Mouse (Mus musculus) splenic B cell, adult 2 months (primary cell): ENCODE data around the gene Banf1.
"Not testable (repeated sequence)": the region's sequence is repeated elsewhere in the genome, so short reads cannot be mapped to it uniquely, and the experiment has no call there.

Source experiments
- DNase-seq: peaks from one replicate; pipeline ENCODE4 v3.0.0-alpha.2; 2011; ENCODE audit warnings: low read depth, low spot score
- H3K27me3 ChIP-seq: 2 replicates; pipeline ENCODE4 v1.6.1; 2012; ENCODE audit warnings: mild to moderate bottlenecking, low read length, moderate library complexity, mixed read lengths; ENCODE audit not compliant: control insufficient read depth, poor library complexity, insufficient read depth, severe bottlenecking
- H3K36me3 ChIP-seq: 2 replicates; pipeline ENCODE4 v1.6.1; 2012; ENCODE audit warnings: mild to moderate bottlenecking, low read length, moderate library complexity, mixed read lengths; ENCODE audit not compliant: control insufficient read depth, poor library complexity, insufficient read depth, severe bottlenecking

Gene Banf1

DNA sequence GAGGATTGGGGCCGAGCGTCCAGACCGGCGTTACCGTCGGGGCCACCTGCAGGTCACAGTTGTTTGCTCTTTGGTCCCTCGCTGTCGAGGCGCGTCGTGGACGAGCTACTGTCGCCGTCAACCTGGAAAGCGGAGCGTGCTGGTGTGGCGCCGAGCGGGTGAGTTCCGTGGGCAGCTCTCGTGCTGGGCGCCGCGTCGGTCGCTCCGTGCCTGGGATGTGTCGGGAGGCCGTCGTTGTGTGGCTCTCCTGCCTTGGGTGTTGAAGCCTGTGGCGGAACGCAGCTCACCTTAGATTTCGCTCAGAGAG is at the start of gene Banf1:
Gene Banf1 (minus strand): TSS at position 116 of the 307 bp plus-strand sequence.
- DNase-seq, result no peak
- Histone ChIP-seq H3K36me3 (peaks cover 7% of the 10 kb centered on the region), H3K27me3 (no peaks in the 10 kb centered on the region)

DNA sequence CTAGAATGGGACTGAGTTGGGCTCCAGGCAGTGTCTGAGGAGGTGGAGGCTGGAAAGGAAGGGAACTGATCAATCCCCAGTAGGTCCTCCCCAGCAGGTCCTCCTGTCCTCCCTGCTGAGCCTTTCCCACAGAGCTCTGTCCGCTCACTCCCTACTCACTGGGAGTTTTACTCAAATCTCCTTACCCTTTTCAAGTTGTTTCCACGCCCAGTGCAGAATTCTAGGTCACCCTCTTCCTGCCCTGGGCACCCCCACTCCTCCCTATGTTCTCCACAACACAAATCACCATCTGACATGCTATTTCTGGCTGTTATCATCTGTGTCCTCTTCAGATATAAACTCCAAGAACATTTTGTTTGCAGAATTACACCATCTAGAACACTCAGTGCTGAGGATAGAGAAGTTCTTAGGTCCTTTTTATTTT is 47.6 kb upstream of the Banf1 start:
- H3K27me3 ChIP-seq, result no peaks in the 10 kb centered on the region
- DNase-seq, result no peak

DNA sequence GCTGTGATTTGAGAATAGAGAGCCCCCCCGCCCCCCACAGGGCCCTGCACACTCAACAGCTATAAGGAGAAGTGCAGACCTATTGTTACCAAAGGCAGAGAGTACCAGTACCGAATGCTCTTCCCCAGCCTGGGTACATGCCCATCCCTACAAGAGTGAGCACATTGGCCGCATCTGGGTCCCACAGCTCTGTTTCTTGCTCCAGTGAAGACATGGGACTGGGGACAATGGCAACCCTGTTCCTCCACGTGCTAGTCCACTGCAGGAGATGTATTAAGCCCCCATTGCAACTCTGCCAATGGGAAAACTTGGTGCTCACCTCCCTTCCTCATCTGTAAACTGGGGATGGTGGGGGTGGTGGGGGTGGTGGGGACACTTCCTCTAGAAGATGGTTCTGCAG is 46.9 kb upstream of the Banf1 start:
- Histone ChIP-seq H3K36me3 (peaks cover 8% of the 10 kb centered on the region), H3K27me3 (no peaks in the 10 kb centered on the region)
- no peak for DNase-seq

More for the DNA sequence above, 47.6 kb upstream of the Banf1 start:
- H3K36me3 ChIP-seq, result peaks cover 5% of the 10 kb centered on the region; the same call in 1 of the 2 replicates

DNA sequence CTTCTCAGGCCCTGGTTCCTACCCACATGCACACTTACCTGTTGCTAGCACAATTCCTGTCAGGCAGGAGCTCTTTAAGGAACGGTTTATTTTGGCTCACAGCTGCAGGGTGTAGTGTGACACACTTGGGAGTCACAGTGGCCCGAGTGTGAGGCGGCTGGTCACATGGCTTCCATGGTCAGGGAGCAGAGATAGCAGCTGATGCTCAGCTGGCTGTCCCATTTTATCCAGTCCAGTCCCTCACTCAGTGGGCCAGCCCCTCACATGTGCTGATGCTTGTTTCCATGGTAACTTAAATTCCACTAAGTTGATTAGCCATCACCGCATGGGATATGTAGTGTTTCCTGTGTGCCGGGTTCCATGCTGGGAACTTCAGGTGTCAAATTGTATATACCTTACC is 45.0 kb upstream of the Banf1 start:
- no peak for DNase-seq
- peaks cover 4% of the 10 kb centered on the region for H3K36me3 ChIP-seq
- no peaks in the 10 kb centered on the region for H3K27me3 ChIP-seq

DNA sequence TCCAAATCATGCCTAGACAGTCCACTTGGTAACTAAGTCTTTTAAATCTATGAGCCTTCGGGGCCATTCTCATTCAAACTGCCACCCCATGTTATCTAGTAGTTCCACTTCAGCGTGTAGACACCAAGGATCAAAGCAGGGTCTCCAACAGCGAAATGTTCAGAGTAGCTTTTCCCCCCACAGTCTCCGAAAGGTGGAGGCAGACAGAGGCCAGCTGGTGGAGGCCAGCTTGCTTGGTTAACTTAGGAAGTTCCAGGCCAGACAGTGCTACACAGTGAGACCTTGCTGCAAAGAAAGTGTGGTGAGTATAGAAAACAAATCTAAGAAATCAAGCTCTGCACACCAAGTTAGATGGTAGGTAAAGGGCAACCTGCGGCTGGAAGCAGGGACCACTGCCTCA is 43.7 kb upstream of the Banf1 start:
- H3K36me3 ChIP-seq, result peaks cover 2% of the 10 kb centered on the region; the same call in 1 of the 2 replicates
- DNase-seq, result no peak

DNA sequence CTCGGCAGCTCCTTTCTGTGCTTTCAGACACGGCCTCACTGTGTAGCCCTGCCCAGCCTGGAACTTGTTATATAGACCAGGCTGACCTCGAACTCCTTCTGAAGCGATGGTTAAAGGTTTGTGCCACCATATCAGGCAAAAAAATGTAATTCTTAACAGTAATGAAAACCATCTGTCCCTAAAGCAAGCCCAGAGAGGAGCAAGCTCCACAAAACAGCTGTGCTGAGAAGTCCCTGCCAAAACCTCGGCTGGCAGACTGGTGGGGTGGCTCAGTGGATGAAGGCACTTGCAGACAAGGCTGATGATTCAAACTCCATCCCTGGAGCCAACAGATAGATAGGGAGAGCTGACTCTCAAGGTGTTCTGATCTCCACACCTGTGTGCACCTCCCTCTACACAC is 42.1 kb upstream of the Banf1 start:
- H3K27me3 ChIP-seq, result no peaks in the 10 kb centered on the region
- DNase-seq, result no peak
- peaks cover 2% of the 10 kb centered on the region; the same call in 1 of the 2 replicates for H3K36me3 ChIP-seq

More for the DNA sequence above, 43.7 kb upstream of the Banf1 start:
- no peaks in the 10 kb centered on the region for H3K27me3 ChIP-seq

DNA sequence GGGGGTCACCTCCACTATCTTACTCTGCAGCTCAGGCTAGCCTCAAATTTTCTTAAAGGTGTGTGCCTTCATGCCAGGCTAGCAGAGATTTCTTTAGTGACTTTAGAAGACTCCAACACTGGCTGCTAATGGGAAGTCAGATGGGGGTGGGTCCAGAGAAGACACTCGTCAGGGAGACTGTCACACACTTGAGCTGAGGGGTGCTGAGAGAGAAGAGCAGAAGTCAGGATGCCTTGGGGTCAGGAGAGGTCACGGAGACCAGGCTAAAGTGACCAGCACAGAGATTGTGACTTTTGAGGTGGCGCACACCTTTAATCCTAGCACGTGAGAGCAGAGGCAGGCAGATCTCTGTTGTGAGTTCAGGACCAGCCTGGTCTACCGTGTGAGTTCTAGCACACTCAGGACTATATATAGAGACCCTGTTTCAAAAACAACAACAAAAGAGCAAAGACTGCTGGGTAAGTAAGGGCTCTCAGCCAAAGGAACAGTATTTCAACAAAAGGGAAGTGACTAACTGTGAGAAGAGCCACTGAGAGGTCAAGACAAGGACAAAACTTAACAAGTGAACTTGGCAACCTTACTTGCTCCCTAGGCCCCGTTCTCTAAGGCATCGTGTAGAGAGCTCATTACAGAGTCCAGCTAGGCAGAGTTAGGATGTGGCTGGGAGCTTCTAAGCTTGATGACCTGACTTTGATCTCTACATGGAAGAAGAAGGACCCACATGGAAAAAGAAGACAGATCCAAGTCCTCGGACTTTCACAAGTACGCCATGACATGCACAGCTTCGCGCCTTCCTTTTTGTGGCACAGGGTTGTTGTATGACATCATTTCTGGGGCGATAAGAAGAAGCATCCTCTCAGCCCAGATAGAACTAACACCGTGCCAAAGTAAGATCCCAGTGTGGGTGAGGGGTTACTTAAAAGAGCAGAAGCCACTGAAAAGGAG is 41.4 kb upstream of the Banf1 start:
- Histone ChIP-seq H3K27me3 (no peaks in the 10 kb centered on the region), H3K36me3 (peaks cover 2% of the 10 kb centered on the region; the same call in 1 of the 2 replicates)
- DNase-seq, result peak; percentile 39

DNA sequence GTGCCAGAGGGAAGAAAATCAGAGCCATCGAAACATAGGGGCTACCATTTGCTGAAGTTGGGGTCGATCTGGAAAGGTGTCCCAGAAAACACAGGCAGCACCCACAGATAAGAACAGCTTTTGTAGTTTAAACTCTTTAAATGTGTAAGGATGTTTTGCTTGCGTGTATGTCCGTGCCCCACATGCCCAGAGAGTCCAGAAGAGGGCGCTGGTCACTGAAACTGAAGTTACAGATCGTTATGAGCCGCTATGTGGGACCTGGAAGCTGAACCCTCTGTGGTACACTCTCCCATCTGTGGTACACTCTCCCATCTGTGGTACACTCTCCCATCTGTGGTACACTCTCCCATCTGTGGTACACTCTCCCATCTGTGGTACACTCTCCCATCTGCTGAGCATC is 40.2 kb upstream of the Banf1 start:
- DNase-seq, result peak; percentile 88
- Histone ChIP-seq H3K27me3 (no peaks in the 10 kb centered on the region), H3K36me3 (peaks cover 2% of the 10 kb centered on the region; the same call in 1 of the 2 replicates)

DNA sequence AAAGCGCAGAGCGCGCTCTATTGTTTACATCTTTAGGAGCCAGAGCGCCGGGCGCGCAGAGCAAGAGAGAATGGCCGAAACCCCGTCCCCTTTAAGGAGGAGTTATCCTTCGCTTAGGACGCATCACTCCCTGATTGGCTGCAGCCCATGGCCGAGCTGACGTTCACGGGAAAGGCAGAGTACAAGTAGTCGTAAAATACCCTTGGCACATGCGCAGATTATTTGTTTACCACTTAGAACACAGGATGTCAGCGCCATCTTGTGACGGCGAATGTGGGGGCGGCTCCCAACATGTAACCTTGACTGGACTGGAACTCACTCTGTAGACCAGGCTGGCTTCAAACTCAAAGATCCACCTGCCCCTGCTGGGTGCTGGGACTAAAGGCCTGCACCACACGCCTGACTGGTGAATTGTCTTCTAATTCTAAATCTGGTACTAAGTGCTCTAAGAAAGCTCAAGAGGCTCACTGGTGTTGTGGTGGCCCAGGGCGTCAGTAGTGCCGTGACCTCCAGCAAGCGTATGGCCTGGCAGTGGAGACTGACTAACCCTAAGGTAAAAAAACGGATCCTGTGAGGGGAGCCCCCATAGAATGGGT is 39.7 kb upstream of the Banf1 start:
- H3K27me3 ChIP-seq, H3K36me3 ChIP-seq: not testable (repeated sequence)
- peak; percentile 80 for DNase-seq

DNA sequence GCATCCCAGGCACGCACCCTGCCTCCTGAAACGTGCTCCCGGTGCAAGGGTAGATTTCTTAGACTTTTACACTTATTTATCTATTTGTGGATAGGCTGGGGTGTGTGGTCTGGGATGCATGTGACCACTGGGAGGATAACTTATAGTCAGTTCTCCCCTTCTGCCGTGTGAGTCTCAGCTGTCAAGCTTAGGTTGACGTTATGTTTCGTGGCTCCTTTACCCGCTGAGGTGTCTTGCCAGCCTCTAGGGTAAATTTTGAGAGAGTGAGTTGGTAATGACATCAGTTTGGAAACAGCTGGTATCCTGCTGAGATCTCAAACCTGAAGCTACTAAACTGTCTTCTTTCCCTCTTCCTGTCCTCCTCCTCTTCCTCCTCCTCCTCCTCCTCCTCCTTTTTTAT is 39.0 kb upstream of the Banf1 start:
- DNase-seq, result peak; percentile 66
- H3K27me3 ChIP-seq, result no peaks in the 10 kb centered on the region
- peaks cover 2% of the 10 kb centered on the region; the same call in 1 of the 2 replicates for H3K36me3 ChIP-seq

DNA sequence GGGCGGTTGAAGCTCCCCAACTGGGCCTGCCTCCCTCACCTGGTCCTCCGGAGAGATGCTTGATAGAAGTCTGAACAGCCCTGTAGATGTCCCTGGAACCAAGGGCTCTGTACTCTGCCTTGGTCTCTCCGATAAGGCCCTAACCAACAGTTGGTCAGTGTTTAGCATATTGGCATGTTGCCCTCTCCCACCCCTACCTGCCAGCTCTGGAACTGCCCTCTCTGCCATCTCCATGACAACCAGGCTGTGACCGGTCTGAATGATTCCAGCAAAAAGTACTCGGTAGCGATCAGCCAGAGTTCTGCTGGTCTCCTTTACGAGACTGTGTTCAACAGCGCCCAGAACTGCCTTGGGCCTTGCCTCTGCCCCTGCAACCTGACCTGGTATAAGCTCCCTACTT is 35.3 kb upstream of the Banf1 start, which contains the start of gene Tsga10ip:
Gene Tsga10ip (minus strand): TSS at position 234 of the 400 bp plus-strand sequence.
- Histone ChIP-seq H3K27me3 (no peaks in the 10 kb centered on the region), H3K36me3 (no peaks in the 10 kb centered on the region)
- no peak for DNase-seq

DNA sequence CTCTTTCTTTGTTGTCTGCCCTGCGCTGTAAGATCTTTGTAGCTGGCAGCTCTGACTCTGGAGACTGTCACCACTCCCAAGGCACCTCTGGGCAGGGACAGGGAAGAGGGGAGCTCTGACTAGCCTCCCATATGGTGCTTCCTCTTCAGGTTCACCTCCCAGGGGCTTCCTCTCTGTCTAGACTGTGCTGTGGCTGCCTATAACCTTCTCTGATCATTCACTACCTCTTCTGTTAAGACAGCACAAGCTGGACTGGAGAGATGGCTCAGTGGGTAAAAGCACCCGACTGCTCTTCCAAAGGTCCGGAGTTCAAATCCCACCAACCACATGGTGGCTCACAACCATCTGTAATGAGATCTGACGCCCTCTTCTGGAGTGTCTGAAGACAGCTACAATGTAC is 34.1 kb upstream of the Banf1 start:
- not testable (repeated sequence) for H3K36me3 ChIP-seq, DNase-seq, H3K27me3 ChIP-seq

DNA sequence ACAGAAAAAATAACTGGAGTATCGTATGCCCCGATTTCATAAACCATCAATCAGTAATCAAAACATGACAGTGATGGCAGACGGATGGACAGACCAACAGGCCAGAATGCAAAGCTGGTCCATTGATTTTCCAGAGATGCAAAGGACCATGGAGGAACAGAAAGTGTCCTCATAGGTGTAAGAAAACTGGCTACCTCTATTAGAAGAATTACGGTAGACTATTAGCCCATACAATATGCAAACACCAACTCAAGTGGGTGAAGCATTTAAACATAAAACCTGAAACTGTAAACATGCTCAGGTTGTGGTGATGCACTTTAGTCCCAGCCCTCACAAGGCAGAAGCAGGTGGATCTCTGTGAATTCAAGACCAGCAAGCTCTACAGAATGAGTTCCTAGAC is 28.4 kb upstream of the Banf1 start:
- H3K27me3 ChIP-seq, result no peaks in the 10 kb centered on the region
- DNase-seq, result no peak
- H3K36me3 ChIP-seq, result no peaks in the 10 kb centered on the region

DNA sequence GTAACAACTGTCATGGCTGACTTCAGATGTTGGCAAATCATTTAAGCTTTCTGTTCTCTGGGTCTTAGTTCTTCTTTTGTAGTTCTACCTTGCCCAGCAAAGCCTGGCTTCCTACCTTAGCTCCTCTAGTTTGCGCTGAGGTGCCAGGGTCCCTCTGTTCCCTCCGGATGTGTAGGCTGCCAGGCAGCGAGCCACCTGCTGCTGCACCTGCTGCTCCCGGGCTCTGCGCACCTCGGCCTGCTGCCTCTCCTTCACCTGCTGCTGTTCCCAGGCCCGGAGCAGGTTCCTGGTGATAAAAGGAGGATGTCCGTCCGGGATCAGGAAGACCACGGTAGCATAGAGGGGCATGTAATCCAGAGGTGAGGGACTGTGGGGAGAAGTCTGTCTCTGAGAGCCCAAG is 27.2 kb upstream of the Banf1 start:
- no peak for DNase-seq
- H3K27me3 ChIP-seq, result no peaks in the 10 kb centered on the region
- no peaks in the 10 kb centered on the region for H3K36me3 ChIP-seq

DNA sequence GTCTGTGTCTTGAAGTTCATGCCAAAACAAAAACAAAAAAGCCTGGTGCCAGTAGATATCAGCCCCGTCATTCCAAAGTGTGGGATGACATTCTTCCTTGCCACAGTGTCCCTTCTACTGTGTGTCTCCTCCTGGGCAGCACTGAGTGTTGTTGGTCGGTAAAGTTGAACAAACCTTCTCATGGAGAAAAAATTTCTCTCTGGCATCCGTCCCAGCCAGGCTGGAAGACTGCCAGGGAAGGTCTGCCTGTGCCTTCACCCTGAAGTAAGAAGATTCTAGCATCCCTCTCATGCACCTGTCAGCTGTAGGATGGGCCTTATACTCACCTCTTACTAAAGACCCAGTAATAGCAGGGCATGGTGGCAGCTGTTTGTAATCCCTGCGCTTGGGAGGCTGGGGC is 25.9 kb upstream of the Banf1 start:
- H3K27me3 ChIP-seq, result no peaks in the 10 kb centered on the region

More for the DNA sequence above, 25.9 kb upstream of the Banf1 start:
- H3K36me3 ChIP-seq, result no peaks in the 10 kb centered on the region
- no peak for DNase-seq
